Mouse (Mus musculus): Measurements from ENCODE around the gene Lhx2. TPM values are rescaled to one million over a fixed set of nuclear protein-coding genes. Genes with fewer than 3 reads are reported as not detected.

The Lhx2 gene
- polyA plus RNA-seq (2015; fragmentation: Nextera tagmentation; extraction: Ambion mirVana) = 15.4 and 17.4 TPM in 2 replicates

GRCm38 (mm10) chr2:38338990-38339909, at the start of gene Lhx2:
Lhx2 (plus strand) TSS chr2:38339281.
- H3K4me2 ChIP-seq (replicated peaks) = peak within 1 kb of the TSS; percentile 98
- under 1% methylated on average over 78 of the region's 92 CpGs for WGBS
- peak within 1 kb of the TSS; percentile 78 for H3K9ac ChIP-seq
- H3K4me1 ChIP-seq = peaks cover 18% of the 10 kb centered on the region
- ATAC-seq (ENCODE audit: low FRiP score, low read depth) = peak; percentile 48
- H3K27ac ChIP-seq = no peak within 1 kb of the TSS
- no peaks in the 10 kb centered on the region for H3K9me3 ChIP-seq
- H3K36me3 ChIP-seq = no peaks in the 10 kb centered on the region
- H3K27me3 ChIP-seq = peaks cover 91% of the 10 kb centered on the region
- peak within 1 kb of the TSS; percentile 58 for H3K4me3 ChIP-seq

DNA sequence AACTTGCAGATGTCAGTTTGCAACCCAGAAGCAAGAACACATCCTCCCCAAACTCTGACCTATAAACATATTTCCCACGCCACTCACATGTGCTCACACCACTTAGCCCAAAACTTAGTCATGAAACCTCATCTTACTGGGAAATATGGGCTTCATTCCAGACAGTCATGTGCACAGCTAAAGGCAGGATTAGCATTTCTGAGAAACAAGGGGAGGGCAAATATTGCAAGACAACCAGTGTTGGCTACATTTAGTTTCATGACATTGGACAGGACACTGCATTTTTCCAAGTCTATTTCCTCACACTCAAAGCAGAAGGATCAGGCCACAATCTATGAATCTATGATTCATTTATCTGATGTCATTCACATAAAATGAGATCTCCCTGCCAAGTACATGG, 47.6 kb upstream of the Lhx2 start:
- Histone ChIP-seq H3K4me3 (no peak overlapping the region), H3K9ac (no peak overlapping the region), H3K27me3 (no peaks in the 10 kb centered on the region), H3K9me3 (no peaks in the 10 kb centered on the region), H3K4me1 (no peaks in the 10 kb centered on the region), H3K36me3 (no peaks in the 10 kb centered on the region), H3K4me2 (replicated peaks) (no peak overlapping the region), H3K27ac (no peak overlapping the region)
- 81% methylated on average over 1 of the region's 1 CpGs for WGBS
- ATAC-seq (ENCODE audit: low FRiP score, low read depth) = no peak

DNA sequence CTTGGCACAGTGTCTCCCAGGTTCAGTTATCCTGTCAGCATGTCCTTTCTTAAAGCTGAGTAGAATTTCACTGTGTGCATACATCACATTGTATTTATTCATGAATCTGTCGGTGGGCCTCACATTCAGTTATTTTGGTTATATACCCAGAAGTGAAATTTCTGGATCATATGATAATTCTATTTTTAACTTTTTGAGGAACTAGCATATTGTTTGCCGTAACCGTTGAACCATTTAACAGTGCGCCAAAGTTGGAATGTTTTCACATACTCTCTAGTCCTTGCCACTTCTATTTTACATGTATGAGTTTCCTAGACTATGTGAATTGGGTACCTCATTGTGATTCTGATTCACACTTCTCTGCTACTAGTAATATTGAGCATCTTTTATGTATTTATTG, 43.1 kb upstream of the Lhx2 start:
- no peaks in the 10 kb centered on the region for H3K4me1 ChIP-seq
- H3K27me3 ChIP-seq = no peaks in the 10 kb centered on the region
- no peaks in the 10 kb centered on the region for H3K9me3 ChIP-seq
- no peak overlapping the region for H3K27ac ChIP-seq
- no peak overlapping the region for H3K9ac ChIP-seq
- H3K4me2 ChIP-seq (replicated peaks) = no peak overlapping the region
- 92% methylated on average over 4 of the region's 4 CpGs for WGBS
- H3K36me3 ChIP-seq = no peaks in the 10 kb centered on the region
- ATAC-seq (ENCODE audit: low FRiP score, low read depth) = no peak
- no peak overlapping the region for H3K4me3 ChIP-seq

DNA sequence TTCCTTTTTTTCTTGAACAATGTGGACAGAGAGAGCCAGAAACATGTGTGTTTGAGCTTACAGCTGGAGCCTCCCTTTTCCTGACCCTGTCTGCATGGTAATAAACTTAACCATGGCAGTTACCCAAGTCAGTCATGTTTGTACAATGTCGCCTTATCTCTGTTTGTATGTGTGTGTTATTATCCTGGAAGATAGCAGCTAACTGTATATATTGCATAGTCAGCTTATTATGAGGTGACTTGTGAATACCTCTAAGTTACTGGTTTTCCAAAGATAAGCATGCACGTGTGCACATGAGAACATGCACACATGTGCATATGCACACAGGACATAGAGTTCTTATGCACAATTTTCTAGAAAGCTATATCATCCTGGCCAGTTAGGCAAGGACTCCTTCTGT, 38.1 kb upstream of the Lhx2 start:
- no peaks in the 10 kb centered on the region for H3K9me3 ChIP-seq
- no peak overlapping the region for H3K4me2 ChIP-seq (replicated peaks)
- 84% methylated on average over 2 of the region's 2 CpGs for WGBS
- no peak overlapping the region for H3K4me3 ChIP-seq
- H3K27ac ChIP-seq = no peak overlapping the region
- no peaks in the 10 kb centered on the region for H3K36me3 ChIP-seq
- no peak for ATAC-seq (ENCODE audit: low FRiP score, low read depth)
- no peaks in the 10 kb centered on the region for H3K27me3 ChIP-seq
- no peak overlapping the region for H3K9ac ChIP-seq
- H3K4me1 ChIP-seq = 0 out of 2 replicates have a peak, but pooled peaks cover 6% of the 10 kb centered on the region

DNA sequence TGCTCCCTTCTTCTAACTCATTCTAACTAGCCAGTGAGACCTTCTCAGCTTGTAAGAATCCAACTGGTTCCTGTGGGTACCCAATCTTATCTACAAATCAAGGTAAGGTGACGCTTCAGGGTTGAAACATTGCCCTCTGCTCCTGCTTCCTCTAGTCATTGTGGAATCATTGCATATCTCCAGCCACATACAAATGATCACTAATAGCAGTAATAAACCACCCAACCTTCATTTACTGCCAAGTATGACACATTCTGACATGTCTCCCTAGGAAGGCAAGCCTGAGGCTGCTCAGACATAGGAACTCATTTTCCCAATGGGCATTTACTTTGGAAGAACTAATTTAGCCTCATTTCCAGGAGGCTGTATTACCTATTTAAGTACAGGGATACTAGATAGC, 33.9 kb upstream of the Lhx2 start:
- no peaks in the 10 kb centered on the region for H3K36me3 ChIP-seq
- WGBS = 91% methylated on average over 1 of the region's 1 CpGs
- no peak overlapping the region for H3K4me2 ChIP-seq (replicated peaks)
- H3K27ac ChIP-seq = no peak overlapping the region
- no peaks in the 10 kb centered on the region for H3K9me3 ChIP-seq
- no peak for ATAC-seq (ENCODE audit: low FRiP score, low read depth)
- no peak overlapping the region for H3K4me3 ChIP-seq
- 0 out of 2 replicates have a peak, but pooled peaks cover 6% of the 10 kb centered on the region for H3K4me1 ChIP-seq
- no peaks in the 10 kb centered on the region for H3K27me3 ChIP-seq
- no peak overlapping the region for H3K9ac ChIP-seq

DNA sequence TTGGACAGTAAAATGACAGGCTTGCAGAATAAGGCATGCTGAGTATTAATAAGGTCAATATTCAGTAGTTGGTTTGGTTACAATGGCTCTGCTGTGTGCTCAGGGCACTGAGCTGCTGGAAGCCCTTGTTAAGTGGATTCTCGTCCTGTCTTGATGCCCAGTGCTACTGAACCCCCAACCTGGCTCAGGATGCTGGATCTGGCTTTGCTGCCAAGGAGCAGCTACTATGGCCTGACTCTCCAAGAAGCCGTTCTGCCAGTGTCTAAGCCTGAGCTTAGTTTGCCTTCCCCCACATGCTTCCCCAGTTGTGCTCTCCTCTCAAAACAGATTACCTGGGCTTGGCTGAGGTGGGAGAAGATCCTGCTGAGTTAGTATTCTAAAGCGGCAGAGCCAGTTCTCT, 26.2 kb upstream of the Lhx2 start:
- ATAC-seq (ENCODE audit: low FRiP score, low read depth) = no peak
- H3K9ac ChIP-seq = no peak overlapping the region
- H3K4me2 ChIP-seq (replicated peaks) = no peak overlapping the region
- no peaks in the 10 kb centered on the region for H3K9me3 ChIP-seq
- no peak overlapping the region for H3K27ac ChIP-seq
- no peaks in the 10 kb centered on the region; the same call in 1 of the 2 replicates for H3K27me3 ChIP-seq
- H3K4me1 ChIP-seq = no peaks in the 10 kb centered on the region
- no peaks in the 10 kb centered on the region for H3K36me3 ChIP-seq
- H3K4me3 ChIP-seq = no peak overlapping the region
- 43% methylated on average over 3 of the region's 3 CpGs for WGBS

DNA sequence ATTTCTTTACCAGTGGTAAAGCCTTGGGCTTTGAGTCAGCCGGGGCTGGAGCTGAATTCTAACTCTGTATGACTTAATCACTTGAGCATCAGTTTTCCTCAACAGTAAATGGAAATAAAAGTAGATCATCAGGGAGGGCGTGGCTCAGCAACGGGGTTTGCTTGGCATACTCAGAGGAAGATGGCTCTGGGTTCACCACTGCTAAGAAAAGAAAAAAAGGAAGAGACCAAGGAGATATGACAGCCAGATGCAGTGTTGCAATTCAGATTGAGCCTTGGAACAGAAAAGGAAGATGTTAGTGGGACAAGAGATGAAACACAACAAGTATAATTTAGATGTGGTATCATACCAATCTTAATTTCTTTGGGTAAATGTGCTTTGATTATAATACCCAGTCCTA, 25.7 kb upstream of the Lhx2 start:
- Histone ChIP-seq H3K9me3 (no peaks in the 10 kb centered on the region), H3K27ac (no peak overlapping the region), H3K9ac (no peak overlapping the region), H3K27me3 (no peaks in the 10 kb centered on the region; the same call in 1 of the 2 replicates), H3K4me1 (no peaks in the 10 kb centered on the region), H3K36me3 (no peaks in the 10 kb centered on the region), H3K4me2 (replicated peaks) (no peak overlapping the region), H3K4me3 (no peak overlapping the region)
- 59% methylated on average over 3 of the region's 3 CpGs for WGBS
- ATAC-seq (ENCODE audit: low FRiP score, low read depth) = no peak

GRCm38 (mm10) chr2:38319086-38319485, 20.0 kb upstream of the Lhx2 start:
- Histone ChIP-seq H3K4me3 (no peak overlapping the region), H3K4me1 (no peaks in the 10 kb centered on the region), H3K36me3 (no peaks in the 10 kb centered on the region), H3K27ac (no peak overlapping the region), H3K9me3 (no peaks in the 10 kb centered on the region), H3K9ac (no peak overlapping the region), H3K27me3 (0 out of 2 replicates have a peak, but pooled peaks cover 3% of the 10 kb centered on the region), H3K4me2 (replicated peaks) (no peak overlapping the region)
- 90% methylated on average over 11 of the region's 11 CpGs for WGBS
- no peak for ATAC-seq (ENCODE audit: low FRiP score, low read depth)

DNA sequence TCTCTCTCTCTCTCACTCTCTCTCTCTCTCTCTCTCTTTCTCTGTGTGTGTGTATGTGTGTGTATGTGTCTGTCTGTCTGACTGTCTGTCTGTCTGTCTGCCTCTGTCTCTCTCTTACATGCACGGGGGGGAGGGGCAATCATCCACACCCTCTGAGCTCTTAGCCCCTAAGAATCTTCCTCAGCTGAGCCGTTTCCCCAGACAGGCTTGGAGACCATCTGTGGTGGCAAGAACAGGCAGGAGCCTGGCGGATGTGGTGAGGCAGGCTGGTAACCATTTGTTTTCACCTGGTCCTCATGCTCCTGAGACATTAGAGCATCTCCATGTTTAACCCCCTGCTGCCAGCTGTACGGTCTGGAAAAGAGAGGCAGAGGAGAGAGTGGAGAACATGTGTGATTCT, 18.2 kb upstream of the Lhx2 start:
- Histone ChIP-seq H3K9me3 (no peaks in the 10 kb centered on the region), H3K4me2 (replicated peaks) (no peak overlapping the region), H3K27ac (no peak overlapping the region), H3K36me3 (no peaks in the 10 kb centered on the region), H3K4me3 (no peak overlapping the region), H3K9ac (no peak overlapping the region), H3K4me1 (no peaks in the 10 kb centered on the region), H3K27me3 (0 out of 2 replicates have a peak, but pooled peaks cover 3% of the 10 kb centered on the region)
- 55% methylated on average over 4 of the region's 4 CpGs for WGBS
- no peak for ATAC-seq (ENCODE audit: low FRiP score, low read depth)

GRCm38 (mm10) chr2:38323380-38323779, 15.7 kb upstream of the Lhx2 start:
- Histone ChIP-seq H3K9ac (no peak overlapping the region), H3K36me3 (no peaks in the 10 kb centered on the region), H3K27ac (no peak overlapping the region), H3K4me3 (no peak overlapping the region), H3K4me1 (no peaks in the 10 kb centered on the region), H3K9me3 (no peaks in the 10 kb centered on the region), H3K27me3 (0 out of 2 replicates have a peak, but pooled peaks cover 3% of the 10 kb centered on the region), H3K4me2 (replicated peaks) (no peak overlapping the region)
- WGBS = 55% methylated on average over 8 of the region's 8 CpGs
- no peak for ATAC-seq (ENCODE audit: low FRiP score, low read depth)

GRCm38 (mm10) chr2:38326671-38327070, 12.4 kb upstream of the Lhx2 start:
- Histone ChIP-seq H3K4me1 (no peaks in the 10 kb centered on the region), H3K4me2 (replicated peaks) (no peak overlapping the region), H3K4me3 (no peak overlapping the region), H3K9ac (no peak overlapping the region), H3K27ac (no peak overlapping the region), H3K27me3 (0 out of 2 replicates have a peak, but pooled peaks cover 3% of the 10 kb centered on the region), H3K9me3 (no peaks in the 10 kb centered on the region), H3K36me3 (no peaks in the 10 kb centered on the region)
- no peak for ATAC-seq (ENCODE audit: low FRiP score, low read depth)
- 63% methylated on average over 1 of the region's 1 CpGs for WGBS

DNA sequence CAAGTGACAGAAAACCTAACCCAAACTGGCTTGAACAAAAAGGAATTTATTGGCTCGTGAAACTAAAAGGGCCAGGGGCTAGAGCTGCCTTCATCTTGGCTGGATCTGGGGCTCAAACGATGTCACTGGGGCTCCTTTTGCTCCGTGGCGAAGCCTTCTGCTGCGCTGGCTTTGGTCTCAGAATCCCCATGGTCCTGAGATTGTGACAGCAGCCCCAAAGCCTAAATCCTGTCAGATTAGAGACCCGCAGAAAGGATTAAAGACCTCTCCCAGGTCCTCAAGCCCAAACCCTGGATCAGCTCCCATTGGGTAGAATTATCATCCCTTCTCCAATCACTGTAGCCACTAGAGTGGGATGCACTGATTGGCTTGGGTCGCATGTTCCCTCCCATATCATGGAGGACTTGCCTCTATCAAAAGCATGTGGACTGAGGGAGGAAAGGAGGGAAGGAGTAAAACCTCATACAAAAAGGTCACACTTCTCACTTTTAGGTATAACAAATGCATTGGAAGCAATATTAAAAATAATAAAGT, 5.4 kb upstream of the Lhx2 start:
- Histone ChIP-seq H3K4me2 (replicated peaks) (no peak overlapping the region), H3K9ac (no peak overlapping the region), H3K4me1 (peaks cover 13% of the 10 kb centered on the region), H3K27me3 (peaks cover 39% of the 10 kb centered on the region), H3K27ac (no peak overlapping the region), H3K36me3 (no peaks in the 10 kb centered on the region), H3K4me3 (no peak overlapping the region), H3K9me3 (no peaks in the 10 kb centered on the region)
- 32% methylated on average over 7 of the region's 7 CpGs for WGBS
- no peak for ATAC-seq (ENCODE audit: low FRiP score, low read depth)
